Mouse (Mus musculus): Measurements from ENCODE around the gene Il3. TPM values are rescaled to one million over a fixed set of nuclear protein-coding genes. Genes with fewer than 3 reads are reported as not detected.
A peak's percentile ranks its signal among the peaks of the same experiment; 100 is the strongest.

Gene Il3
- total and polyA plus RNA-seq, 3 experiments: 1.5 to 4.8 (median 3.5) TPM

DNA sequence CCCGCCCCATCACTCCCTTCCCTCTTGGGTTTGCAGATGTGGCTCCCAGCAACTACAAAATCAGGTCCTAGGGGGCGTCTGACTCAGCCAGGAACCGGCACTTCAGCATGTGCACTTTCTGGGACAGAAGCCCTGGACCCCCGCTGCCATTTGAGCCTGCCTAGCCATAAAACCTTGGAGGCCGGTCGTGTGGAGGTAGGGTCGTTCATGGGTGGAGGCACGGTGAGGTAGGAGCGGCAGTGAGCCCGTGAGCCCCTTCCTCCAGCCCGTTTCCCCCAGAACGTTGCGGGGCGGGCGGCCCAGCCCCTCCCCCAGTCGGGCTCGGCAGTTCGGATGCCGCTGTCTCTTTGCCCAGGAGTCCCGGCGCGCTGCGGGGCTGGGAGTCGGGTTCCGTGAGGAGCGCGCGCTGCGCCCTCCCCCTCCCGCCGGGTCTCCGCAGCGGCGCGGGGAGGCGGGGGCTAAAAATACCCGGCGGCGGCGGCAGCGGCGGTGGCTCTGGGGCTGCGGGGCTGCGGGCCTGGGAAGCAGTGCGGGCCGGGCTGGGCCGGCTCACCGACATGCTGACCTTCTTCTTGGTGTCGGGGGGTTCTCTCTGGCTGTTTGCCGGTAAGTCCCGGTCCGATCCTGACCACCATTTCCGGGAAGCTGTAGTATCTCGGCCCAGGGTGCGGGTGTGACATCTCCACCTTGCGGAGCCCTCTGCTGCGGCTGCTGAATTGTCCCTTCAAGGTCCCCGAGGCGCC, 36.8 kb upstream of the Il3 start, which contains the start of gene Acsl6:
TSS of gene Acsl6 (plus strand) at position 71 of the 743 bp plus-strand sequence.
- DNase-seq (ENCODE audit: extremely low read depth): peak; percentile 77
- Histone ChIP-seq H3K27me3 (replicated peaks) (no peaks in the 10 kb centered on the region), H3K27ac (ENCODE audit: insufficient read depth, low read depth) (peak within 1 kb of the TSS; percentile 40; the same call in 1 of the 2 replicates), H3K4me2 (ENCODE audit: insufficient read depth, low read depth, poor library complexity, severe bottlenecking) (peak within 1 kb of the TSS; percentile 63), H3K9ac (ENCODE audit: insufficient read depth, low read depth) (peak within 1 kb of the TSS; percentile 70), H3K79me2 (replicated peaks; ENCODE audit: control insufficient read depth, extremely low read depth, insufficient read depth, poor library complexity, severe bottlenecking) (peaks cover 33% of the 10 kb centered on the region), H3K4me3 (replicated peaks in 1 of 3; ENCODE audit: low read depth in 2 of 3, low read length in 2 of 3, poor library complexity in 1 of 3) (peak within 1 kb of the TSS; percentile 76 to 92 (median 84)), H3K4me1 (ENCODE audit: control insufficient read depth in 1 of 2, insufficient read depth in 2 of 2) (peaks cover 12 to 67% of the 10 kb centered on the region in 2 experiments), H3K9me3 (replicated peaks; ENCODE audit: low read length) (peaks cover 4% of the 10 kb centered on the region), H3K36me3 (replicated peaks in 1 of 2; ENCODE audit: control insufficient read depth in 1 of 2, insufficient read depth in 1 of 2, low read length in 1 of 2) (peaks cover 0 to 16% of the 10 kb centered on the region in 2 experiments)
- in situ Hi-C loops (cut with MboI; ENCODE audit: low pct_ligation_motif_present, low pct_unique_long_range_greater_than_20kb, low sequenced_read_pairs): loop anchor here (5.0 to 25.0 kb wide), 3 partner anchors 37 to 358 kb away; partner anchors contain the start of genes Fnip1 and Il3
- no peak for TF ChIP-seq JUN (IDR thresholded peaks at IDR 0.05; ENCODE audit: insufficient read depth, low read depth, low read length)
- TF ChIP-seq ZKSCAN1 (IDR thresholded peaks at IDR 0.05; ENCODE audit: borderline replicate concordance, low read depth, low read length): no peak
- TF ChIP-seq SMC3 (IDR thresholded peaks at IDR 0.05; ENCODE audit: low read depth, low read length): no peak; the same call in none of the 2 replicates
- TF ChIP-seq GABPA (IDR thresholded peaks at IDR 0.05; ENCODE audit: insufficient replicate concordance, low read depth, low read length): no peak
- TF ChIP-seq ZNF384 (IDR thresholded peaks at IDR 0.05; ENCODE audit: low read depth, low read length): no peak
- peak; percentile 77 for TF ChIP-seq MXI1 (IDR thresholded peaks at IDR 0.05; ENCODE audit: low read depth, low read length)
- TF ChIP-seq TCF12 (IDR thresholded peaks at IDR 0.05; ENCODE audit: low read depth, low read length): 0 out of 2 replicates have a peak, but pooled peaks have one; percentile 17
- TF ChIP-seq POLR2AphosphoS2 (IDR thresholded peaks at IDR 0.05; ENCODE audit: low read depth, low read length): no peak
- peak; percentile 32; the same call in 1 of the 2 replicates for TF ChIP-seq SIN3A (IDR thresholded peaks at IDR 0.05; ENCODE audit: low read length)
- peak in 1 of 2 experiments; percentile 64; a peak in 2 of 4 replicates for TF ChIP-seq CTCF (conservative IDR thresholded peaks at IDR 0.05 in 1 of 2, IDR thresholded peaks at IDR 0.05 in 1 of 2; ENCODE audit: low read depth in 2 of 2, low read length in 2 of 2)
- TF ChIP-seq USF1 (IDR thresholded peaks at IDR 0.05; ENCODE audit: low read depth, low read length): no peak
- TF ChIP-seq BHLHE40 (IDR thresholded peaks at IDR 0.05; ENCODE audit: low read depth, low read length): peak; percentile 24; the same call in 1 of the 2 replicates
- peak; percentile 54 for TF ChIP-seq UBTF (IDR thresholded peaks at IDR 0.05; ENCODE audit: low read depth, low read length)
- TF ChIP-seq MAZ (IDR thresholded peaks at IDR 0.05; ENCODE audit: low read depth, low read length): peak; percentile 56; the same call in 1 of the 2 replicates
- TF ChIP-seq CHD2 (IDR thresholded peaks at IDR 0.05; ENCODE audit: low read length): peak; percentile 81
- no peak for TF ChIP-seq MAFK (IDR thresholded peaks at IDR 0.05; ENCODE audit: insufficient replicate concordance, low read length)
- no peak for TF ChIP-seq JUND (conservative IDR thresholded peaks at IDR 0.05; ENCODE audit: low read depth, low read length)
- peak; percentile 57 for TF ChIP-seq POLR2A (IDR thresholded peaks at IDR 0.05; ENCODE audit: low read depth, low read length)
- TF ChIP-seq ZC3H11A (IDR thresholded peaks at IDR 0.05; ENCODE audit: low read depth, low read length): no peak
- TF ChIP-seq MEF2A (IDR thresholded peaks at IDR 0.05; ENCODE audit: borderline replicate concordance, low read depth, low read length): peak; percentile 76
- TF ChIP-seq RCOR1 (conservative IDR thresholded peaks at IDR 0.05; ENCODE audit: low read depth, low read length): no peak
- no peak for TF ChIP-seq PAX5 (IDR thresholded peaks at IDR 0.05; ENCODE audit: low read length)
- TF ChIP-seq TBP (conservative IDR thresholded peaks at IDR 0.05; ENCODE audit: low read depth, low read length): no peak
- TF ChIP-seq NRF1 (IDR thresholded peaks at IDR 0.05; ENCODE audit: low read depth, low read length): no peak
- TF ChIP-seq USF2 (conservative IDR thresholded peaks at IDR 0.05; ENCODE audit: low read depth, low read length): no peak
- peak; percentile 51; the same call in 1 of the 2 replicates for TF ChIP-seq IRF4 (IDR thresholded peaks at IDR 0.05; ENCODE audit: low read depth, low read length)
- TF ChIP-seq CHD1 (IDR thresholded peaks at IDR 0.05; ENCODE audit: low read depth, low read length): 0 out of 2 replicates have a peak, but pooled peaks have one; percentile 21
- TF ChIP-seq EP300 (IDR thresholded peaks at IDR 0.05; ENCODE audit: low read length): peak; percentile 24; the same call in 1 of the 2 replicates
- TF ChIP-seq NELFE (IDR thresholded peaks at IDR 0.05; ENCODE audit: low read depth, low read length): peak; percentile 18; the same call in 1 of the 2 replicates
- TF ChIP-seq ZMIZ1 (IDR thresholded peaks at IDR 0.05; ENCODE audit: low read depth, low read length): peak; percentile 29; the same call in 1 of the 2 replicates
- TF ChIP-seq RAD21 (IDR thresholded peaks at IDR 0.05; ENCODE audit: low read depth, low read length): no peak; the same call in none of the 2 replicates
- TF ChIP-seq E2F4 (IDR thresholded peaks at IDR 0.05; ENCODE audit: insufficient replicate concordance, low read depth, low read length): no peak
- peak; percentile 63 for TF ChIP-seq ELF1 (IDR thresholded peaks at IDR 0.05; ENCODE audit: low read depth, low read length)
- TF ChIP-seq MYC (IDR thresholded peaks at IDR 0.05; ENCODE audit: low read depth, low read length): peak; percentile 46; the same call in 1 of the 2 replicates
- TF ChIP-seq KAT2A (IDR thresholded peaks at IDR 0.05; ENCODE audit: insufficient replicate concordance, low read length): no peak
- TF ChIP-seq MAX (IDR thresholded peaks at IDR 0.05; ENCODE audit: low read length): peak; percentile 28; the same call in 1 of the 2 replicates
- no peak for TF ChIP-seq ETS1 (conservative IDR thresholded peaks at IDR 0.05; ENCODE audit: low read depth, low read length)
- TF ChIP-seq HCFC1 (IDR thresholded peaks at IDR 0.05; ENCODE audit: low read depth, low read length): no peak; the same call in 1 of the 2 replicates
- dilution Hi-C loops (cut with MboI; ENCODE audit: extremely low pct_ligation_motif_present, extremely low pct_unique_long_range_greater_than_20kb, low sequenced_read_pairs): no loop called here
